Comparison of ENCODE assay signal across 11 mouse cellular contexts in the genomic region with DNA sequence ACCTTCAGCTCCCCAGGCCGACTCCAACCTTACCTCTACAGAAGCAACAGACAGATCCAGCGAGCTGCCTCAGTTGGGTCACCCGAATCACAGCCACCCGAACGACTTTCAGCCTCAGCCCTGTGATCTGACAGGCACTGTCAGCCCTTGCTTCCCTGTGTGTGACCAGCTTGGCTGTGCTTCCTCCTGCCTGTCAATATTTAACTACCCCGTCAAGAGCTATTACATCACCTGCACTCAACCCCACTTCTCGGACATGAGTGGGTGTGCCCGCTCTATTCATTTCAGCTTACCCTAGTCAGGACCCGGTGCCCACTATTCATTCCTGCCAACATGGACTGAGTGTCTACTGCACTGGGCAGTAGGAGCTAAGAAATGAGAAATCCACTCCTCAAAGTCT.
DNase-seq lines count a peak whose midpoint lies in the region; ATAC-seq and TF ChIP-seq lines count a peak whose summit lies in the region.
"Had no signal": no experiment of that assay in that cellular context is flagged by ENCODE, and none has a peak within 500 bp of the region (broad histone marks: within the 10 kb centered on the region; RNA-seq: fewer than 3 reads in every experiment).

No protein-coding gene starts in this region.

- H3K4me2 ChIP-seq in lung, embryonic 14.5 days: peak overlapping the region; percentile 56
- peak overlapping the region; percentile 14; the same call in 1 of the 2 replicates for H3K4me2 ChIP-seq in stomach, postnatal 0 days (replicated peaks; ENCODE audit: low read depth)
- no peak overlapping the region for H3K4me2 ChIP-seq in forebrain, embryonic 11.5 days (ENCODE audit: low read depth, low read length, severe bottlenecking)
- H3K4me2 ChIP-seq: forebrain, embryonic 13.5 days had no signal

- TF ChIP-seq CTCF in lung, embryonic 14.5 days (IDR thresholded peaks at IDR 0.05; ENCODE audit: low read depth): no peak
- TF ChIP-seq CTCF in stomach, postnatal 0 days (IDR thresholded peaks at IDR 0.05; ENCODE audit: low read depth): no peak

- no peak for TF ChIP-seq EP300 in stomach, postnatal 0 days (optimal IDR thresholded peaks at IDR 0.05)

- no peak overlapping the region for H3K9ac ChIP-seq in lung, embryonic 14.5 days
- no peak overlapping the region for H3K9ac ChIP-seq in stomach, postnatal 0 days (ENCODE audit: low read length)
- no peak overlapping the region for H3K9ac ChIP-seq in forebrain, embryonic 11.5 days (ENCODE audit: low read length)
- H3K9ac ChIP-seq: forebrain, embryonic 13.5 days had no signal

- peak; percentile 63 for DNase-seq in kidney, postnatal 14 days
- peak; percentile 54 for DNase-seq in lung, embryonic 14.5 days
- peak; percentile 37 for DNase-seq in stomach, postnatal 0 days (ENCODE audit: low spot score)
- DNase-seq in gastrocnemius, postnatal 4 days (ENCODE audit: low spot score in 2 of 2): no peak
- no peak for DNase-seq in gastrocnemius, postnatal 36 days
- DNase-seq in forebrain, embryonic 11.5 days (ENCODE audit: low spot score): no peak
- DNase-seq: cerebellum, adult 8-10 months; heart, adult 2 months had no signal

- no peak overlapping the region for H3K27ac ChIP-seq in lung, embryonic 14.5 days (ENCODE audit: low read depth)
- no peak overlapping the region for H3K27ac ChIP-seq in stomach, postnatal 0 days (replicated peaks)
- H3K27ac ChIP-seq in forebrain, embryonic 11.5 days (ENCODE audit: low read depth, low read length): no peak overlapping the region
- H3K27ac ChIP-seq: forebrain, embryonic 13.5 days; heart, adult 2 months had no signal

- peak overlapping the region; percentile 18 for H3K4me3 ChIP-seq in erythroblast, embryonic 14.5 days (replicated peaks)
- H3K4me3 ChIP-seq in lung, embryonic 14.5 days (ENCODE audit: low read depth, low read length): peak overlapping the region; percentile 28
- no peak overlapping the region for H3K4me3 ChIP-seq in stomach, postnatal 0 days (ENCODE audit: low read depth, low read length)
- H3K4me3 ChIP-seq in forebrain, embryonic 11.5 days (ENCODE audit: low read depth, low read length): no peak overlapping the region
- H3K4me3 ChIP-seq: forebrain, embryonic 13.5 days; heart, adult 2 months had no signal

- no peak for ATAC-seq in erythroblast, adult 5-6 weeks (replicated peaks; ENCODE audit: low FRiP score, poor library complexity, severe bottlenecking)
- peak; percentile 77; the same call in 1 of the 2 replicates for ATAC-seq in lung, embryonic 14.5 days (ENCODE audit: insufficient read depth)
- peak; percentile 91 for ATAC-seq in stomach, postnatal 0 days (ENCODE audit: low FRiP score, low TSS enrichment)
- no peak for ATAC-seq in forebrain, embryonic 11.5 days (replicated peaks; ENCODE audit: low FRiP score)
- ATAC-seq: forebrain, embryonic 13.5 days had no signal

- no peaks in the 10 kb centered on the region for H3K36me3 ChIP-seq in erythroblast, embryonic 14.5 days (ENCODE audit: control insufficient read depth)
- no peaks in the 10 kb centered on the region for H3K36me3 ChIP-seq in lung, embryonic 14.5 days (ENCODE audit: insufficient read depth)
- no peaks in the 10 kb centered on the region for H3K36me3 ChIP-seq in stomach, postnatal 0 days (ENCODE audit: control insufficient read depth, insufficient read depth, low read length)
- no peaks in the 10 kb centered on the region for H3K36me3 ChIP-seq in forebrain, embryonic 11.5 days (ENCODE audit: control insufficient read depth, insufficient read depth, low read length)

- intact Hi-C loops in gastrocnemius, postnatal 36 days (cut with DNase I): no loop called here

- no peaks in the 10 kb centered on the region for H3K9me3 ChIP-seq in erythroblast, embryonic 14.5 days (ENCODE audit: control insufficient read depth, low read length)
- H3K9me3 ChIP-seq in lung, embryonic 14.5 days (ENCODE audit: low read depth, low read length): no peaks in the 10 kb centered on the region
- no peaks in the 10 kb centered on the region for H3K9me3 ChIP-seq in stomach, postnatal 0 days (ENCODE audit: control insufficient read depth, low read length)
- no peaks in the 10 kb centered on the region for H3K9me3 ChIP-seq in forebrain, embryonic 11.5 days (ENCODE audit: control insufficient read depth, low read length)
- H3K9me3 ChIP-seq: forebrain, embryonic 13.5 days had no signal

- H3K27me3 ChIP-seq in erythroblast, embryonic 14.5 days (ENCODE audit: control insufficient read depth): no peaks in the 10 kb centered on the region
- H3K27me3 ChIP-seq in lung, embryonic 14.5 days (ENCODE audit: insufficient read depth, low read length): no peaks in the 10 kb centered on the region
- no peaks in the 10 kb centered on the region for H3K27me3 ChIP-seq in stomach, postnatal 0 days (ENCODE audit: control insufficient read depth, insufficient read depth, low read length)
- no peaks in the 10 kb centered on the region for H3K27me3 ChIP-seq in forebrain, embryonic 11.5 days (ENCODE audit: control insufficient read depth, insufficient read depth, low read length)
- H3K27me3 ChIP-seq: forebrain, embryonic 13.5 days had no signal

- 60% methylated on average over 9 of the region's 9 CpGs for WGBS in lung, embryonic 14.5 days
- 53% methylated on average over 9 of the region's 9 CpGs for WGBS in stomach, postnatal 0 days
- WGBS in forebrain, embryonic 11.5 days: 85% methylated on average over 9 of the region's 9 CpGs

- no peaks in the 10 kb centered on the region for H3K4me1 ChIP-seq in erythroblast, embryonic 14.5 days (ENCODE audit: control insufficient read depth)
- peaks cover 4% of the 10 kb centered on the region; the same call in 1 of the 2 replicates for H3K4me1 ChIP-seq in lung, embryonic 14.5 days (ENCODE audit: insufficient read depth)
- H3K4me1 ChIP-seq in stomach, postnatal 0 days (replicated peaks; ENCODE audit: control insufficient read depth, insufficient read depth): no peaks in the 10 kb centered on the region
- no peaks in the 10 kb centered on the region; the same call in 1 of the 2 replicates for H3K4me1 ChIP-seq in forebrain, embryonic 11.5 days (replicated peaks; ENCODE audit: control insufficient read depth, insufficient read depth, low read length)

Comparison
In these comparisons a context has a peak if more than half of its experiments do, and no peak if none do; other contexts are left out.
1. H3K4me3 ChIP-seq: peak in erythroblast, embryonic 14.5 days (single experiment) and lung, embryonic 14.5 days (single experiment); none in stomach, postnatal 0 days (single experiment) and forebrain, embryonic 11.5 days (single experiment).
2. ATAC-seq: peak in lung, embryonic 14.5 days (single experiment) and stomach, postnatal 0 days (single experiment); none in erythroblast, adult 5-6 weeks (single experiment) and forebrain, embryonic 11.5 days (single experiment).
3. DNase-seq: peak in kidney, postnatal 14 days (single experiment), lung, embryonic 14.5 days (single experiment) and stomach, postnatal 0 days (single experiment); none in gastrocnemius, postnatal 4 days (0 of 2), gastrocnemius, postnatal 36 days (0 of 2) and forebrain, embryonic 11.5 days (single experiment).